Mouse (Mus musculus): ENCODE results near the gene B4galnt4. TPM values are rescaled to one million over a fixed set of nuclear protein-coding genes. Genes with fewer than 3 reads are reported as not detected.

B4galnt4 gene
- polyA plus RNA-seq, 2 experiments: 0.39 to 0.64 TPM

- Histone ChIP-seq H3K27ac (no peak overlapping the region), H3K4me1 (replicated peaks; ENCODE audit: control insufficient read depth in 2 of 2, insufficient read depth in 2 of 2, low read length in 1 of 2) (peaks cover 0 to 4% of the 10 kb centered on the region in 2 experiments; a peak in 2 of 4 replicates), H3K36me3 (replicated peaks; ENCODE audit: control insufficient read depth, insufficient read depth, low read depth) (no peaks in the 10 kb centered on the region), H3K4me3 (ENCODE audit: insufficient read depth in 1 of 2, low read depth in 2 of 2, low read length in 2 of 2) (no peak overlapping the region), H3K9me3 (ENCODE audit: control insufficient read depth, low read length) (no peaks in the 10 kb centered on the region), H3K9ac (replicated peaks) (no peak overlapping the region), H3K4me2 (ENCODE audit: low read depth) (no peak overlapping the region), H3K27me3 (ENCODE audit: control insufficient read depth, insufficient read depth, low read length) (peaks cover 28% of the 10 kb centered on the region)
- no peak for TF ChIP-seq CTCF (IDR thresholded peaks at IDR 0.05; ENCODE audit: low read depth)
- TF ChIP-seq EP300 (IDR thresholded peaks at IDR 0.05; ENCODE audit: low read depth): no peak
- no peak for ATAC-seq (ENCODE audit: insufficient read depth)
- WGBS (ENCODE audit: insufficient replicate concordance): 60% methylated on average over 6 of the region's 6 CpGs
- no peak for DNase-seq (ENCODE audit: low read depth in 3 of 3, low spot score in 3 of 3)
Measured at GRCm38 (mm10) chr7:141056976-141057375, 3.9 kb upstream of the B4galnt4 start.

GRCm38 (mm10) chr7:141057541-141057940, 3.4 kb upstream of the B4galnt4 start:
- no peak overlapping the region for H3K4me2 ChIP-seq (ENCODE audit: low read depth)
- TF ChIP-seq CTCF (IDR thresholded peaks at IDR 0.05; ENCODE audit: low read depth) (no peak), EP300 (IDR thresholded peaks at IDR 0.05; ENCODE audit: low read depth) (no peak)
- no peaks in the 10 kb centered on the region for H3K9me3 ChIP-seq (ENCODE audit: control insufficient read depth, low read length)
- 74% methylated on average over 1 of the region's 1 CpGs for WGBS (ENCODE audit: insufficient replicate concordance)
- H3K36me3 ChIP-seq (replicated peaks; ENCODE audit: control insufficient read depth, insufficient read depth, low read depth): no peaks in the 10 kb centered on the region
- H3K9ac ChIP-seq (replicated peaks): no peak overlapping the region
- DNase-seq (ENCODE audit: low read depth in 3 of 3, low spot score in 3 of 3): no peak
- H3K4me1 ChIP-seq (replicated peaks; ENCODE audit: control insufficient read depth in 2 of 2, insufficient read depth in 2 of 2, low read length in 1 of 2): peaks cover 0 to 4% of the 10 kb centered on the region in 2 experiments; a peak in 2 of 4 replicates
- no peak for ATAC-seq (ENCODE audit: insufficient read depth)
- H3K27ac ChIP-seq: no peak overlapping the region
- no peak overlapping the region for H3K4me3 ChIP-seq (ENCODE audit: insufficient read depth in 1 of 2, low read depth in 2 of 2, low read length in 2 of 2)
- H3K27me3 ChIP-seq (ENCODE audit: control insufficient read depth, insufficient read depth, low read length): peaks cover 31% of the 10 kb centered on the region

- no peak for TF ChIP-seq CTCF (IDR thresholded peaks at IDR 0.05; ENCODE audit: low read depth)
- no peak for TF ChIP-seq EP300 (IDR thresholded peaks at IDR 0.05; ENCODE audit: low read depth)
- DNase-seq (ENCODE audit: low read depth in 3 of 3, low spot score in 3 of 3) (no peak), ATAC-seq (ENCODE audit: insufficient read depth) (no peak)
- Histone ChIP-seq H3K4me1 (replicated peaks; ENCODE audit: control insufficient read depth in 2 of 2, insufficient read depth in 2 of 2, low read length in 1 of 2) (peaks cover 0 to 5% of the 10 kb centered on the region in 2 experiments; a peak in 2 of 4 replicates), H3K9ac (replicated peaks) (no peak overlapping the region), H3K27me3 (ENCODE audit: control insufficient read depth, insufficient read depth, low read length) (peaks cover 31% of the 10 kb centered on the region), H3K4me2 (ENCODE audit: low read depth) (no peak overlapping the region), H3K36me3 (replicated peaks; ENCODE audit: control insufficient read depth, insufficient read depth, low read depth) (no peaks in the 10 kb centered on the region), H3K4me3 (ENCODE audit: insufficient read depth in 1 of 2, low read depth in 2 of 2, low read length in 2 of 2) (no peak overlapping the region), H3K27ac (no peak overlapping the region), H3K9me3 (ENCODE audit: control insufficient read depth, low read length) (no peaks in the 10 kb centered on the region)
- 45% methylated on average over 14 of the region's 14 CpGs for WGBS (ENCODE audit: insufficient replicate concordance)
Measured at GRCm38 (mm10) chr7:141058601-141059341, 2.1 kb upstream of the B4galnt4 start.

GRCm38 (mm10) chr7:141059929-141060328, 975 bp upstream of the B4galnt4 start:
- WGBS (ENCODE audit: insufficient replicate concordance): 51% methylated on average over 2 of the region's 2 CpGs
- Histone ChIP-seq H3K27ac (no peak overlapping the region), H3K4me1 (replicated peaks; ENCODE audit: control insufficient read depth in 2 of 2, insufficient read depth in 2 of 2, low read length in 1 of 2) (peaks cover 0 to 14% of the 10 kb centered on the region in 2 experiments; a peak in 2 of 4 replicates), H3K36me3 (replicated peaks; ENCODE audit: control insufficient read depth, insufficient read depth, low read depth) (no peaks in the 10 kb centered on the region), H3K9ac (replicated peaks) (no peak overlapping the region), H3K4me2 (ENCODE audit: low read depth) (no peak overlapping the region), H3K9me3 (ENCODE audit: control insufficient read depth, low read length) (no peaks in the 10 kb centered on the region), H3K4me3 (ENCODE audit: insufficient read depth in 1 of 2, low read depth in 2 of 2, low read length in 2 of 2) (no peak overlapping the region), H3K27me3 (ENCODE audit: control insufficient read depth, insufficient read depth, low read length) (peaks cover 31% of the 10 kb centered on the region)
- DNase-seq (ENCODE audit: low read depth in 3 of 3, low spot score in 3 of 3): no peak
- ATAC-seq (ENCODE audit: insufficient read depth): no peak
- no peak for TF ChIP-seq CTCF (IDR thresholded peaks at IDR 0.05; ENCODE audit: low read depth)

- no peaks in the 10 kb centered on the region for H3K9me3 ChIP-seq (ENCODE audit: control insufficient read depth, low read length)
- H3K36me3 ChIP-seq (replicated peaks; ENCODE audit: control insufficient read depth, insufficient read depth, low read depth): no peaks in the 10 kb centered on the region
- peak overlapping the region; percentile 5 to 36; a peak in 3 of 4 replicates for H3K4me3 ChIP-seq (ENCODE audit: insufficient read depth in 1 of 2, low read depth in 2 of 2, low read length in 2 of 2)
- no peak overlapping the region for H3K9ac ChIP-seq (replicated peaks)
- H3K27ac ChIP-seq: no peak overlapping the region
- H3K27me3 ChIP-seq (ENCODE audit: control insufficient read depth, insufficient read depth, low read length): peaks cover 31% of the 10 kb centered on the region
- H3K4me2 ChIP-seq (ENCODE audit: low read depth): peak overlapping the region; percentile 56
- H3K4me1 ChIP-seq (replicated peaks; ENCODE audit: control insufficient read depth in 2 of 2, insufficient read depth in 2 of 2, low read length in 1 of 2): peaks cover 0 to 14% of the 10 kb centered on the region in 2 experiments; a peak in 2 of 4 replicates
- DNase-seq (ENCODE audit: low read depth in 3 of 3, low spot score in 3 of 3) (no peak), ATAC-seq (ENCODE audit: insufficient read depth) (no peak)
- TF ChIP-seq CTCF (IDR thresholded peaks at IDR 0.05; ENCODE audit: low read depth): no peak
- TF ChIP-seq EP300 (IDR thresholded peaks at IDR 0.05; ENCODE audit: low read depth): no peak
- WGBS (ENCODE audit: insufficient replicate concordance): 4% methylated on average over 37 of the region's 37 CpGs
Measured at GRCm38 (mm10) chr7:141061269-141061692, 377 bp downstream of the B4galnt4 start.
